Mouse (Mus musculus) central nervous system, embryonic 11.5 days (tissue): ENCODE measurements around the gene Ndrg3. TPM values are rescaled to one million over a fixed set of nuclear protein-coding genes. Genes with fewer than 3 reads are reported as not detected.

ENCODE experiments used
- polyA plus RNA-seq: library from polyadenylated mRNA; depleted of rRNA; stranded (reverse); fragments of >200 nt; gene quantifications from 2 replicates; pipeline ENCODE4 v1.2.3, GENCODE M21; 2012; rRNA removed

Ndrg3 gene
- 26.6 and 51.0 TPM in 2 replicates for polyA plus RNA-seq

GRCm38 (mm10) chr2:156991470-156992319 is at the start of gene Ndrg3:
Gene Ndrg3 (minus strand): TSS chr2:156992056.

GRCm38 (mm10) chr2:157006511-157007233 is 14.8 kb upstream of the Ndrg3 start, which contains the start of gene Dsn1:
Gene Dsn1 (minus strand): TSS chr2:157007154.

GRCm38 (mm10) chr2:156887017-156887416 is 104.8 kb downstream of the Ndrg3 start, which contains the start of gene Sla2:
Gene Sla2 (minus strand): TSS chr2:156887192.

Other genes with a start within 250 kb of the Ndrg3 start
- gene Myl9, start 216.6 kb downstream of the Ndrg3 start, polyA plus RNA-seq = 86.0 and 147 TPM in 2 replicates
- 61.3 and 63.7 TPM in 2 replicates for gene Tgif2, start 152.0 kb downstream of the Ndrg3 start, polyA plus RNA-seq
- 3.0 and 5.1 TPM in 2 replicates for gene 4930518I15Rik, start 134.1 kb downstream of the Ndrg3 start, polyA plus RNA-seq
- gene Rab5if, start 128.9 kb downstream of the Ndrg3 start, polyA plus RNA-seq = 90.3 and 109 TPM in 2 replicates
- gene Sla2, start 104.9 kb downstream of the Ndrg3 start, polyA plus RNA-seq = 0.43 and 0.50 TPM in 2 replicates
- 41.0 and 50.2 TPM in 2 replicates for gene Dsn1, start 15.1 kb upstream of the Ndrg3 start, polyA plus RNA-seq
- 15.4 and 19.0 TPM in 2 replicates for gene Soga1, start 87.2 kb upstream of the Ndrg3 start, polyA plus RNA-seq
- gene Tldc2, start 95.0 kb upstream of the Ndrg3 start, polyA plus RNA-seq = 0.22 TPM in 1 of 2 replicates, not detected in the other
- gene Samhd1, start 143.2 kb upstream of the Ndrg3 start, polyA plus RNA-seq = 28.4 and 29.5 TPM in 2 replicates
- 27.5 and 29.8 TPM in 2 replicates for gene Rbl1, start 212.5 kb upstream of the Ndrg3 start, polyA plus RNA-seq